Mouse (Mus musculus): ENCODE measurements around the gene Wdr27. TPM values are rescaled to one million over a fixed set of nuclear protein-coding genes. Genes with fewer than 3 reads are reported as not detected.

Wdr27 gene
- polyA plus RNA-seq, 1 experiment from 2014 or later, result 11.7 TPM

DNA sequence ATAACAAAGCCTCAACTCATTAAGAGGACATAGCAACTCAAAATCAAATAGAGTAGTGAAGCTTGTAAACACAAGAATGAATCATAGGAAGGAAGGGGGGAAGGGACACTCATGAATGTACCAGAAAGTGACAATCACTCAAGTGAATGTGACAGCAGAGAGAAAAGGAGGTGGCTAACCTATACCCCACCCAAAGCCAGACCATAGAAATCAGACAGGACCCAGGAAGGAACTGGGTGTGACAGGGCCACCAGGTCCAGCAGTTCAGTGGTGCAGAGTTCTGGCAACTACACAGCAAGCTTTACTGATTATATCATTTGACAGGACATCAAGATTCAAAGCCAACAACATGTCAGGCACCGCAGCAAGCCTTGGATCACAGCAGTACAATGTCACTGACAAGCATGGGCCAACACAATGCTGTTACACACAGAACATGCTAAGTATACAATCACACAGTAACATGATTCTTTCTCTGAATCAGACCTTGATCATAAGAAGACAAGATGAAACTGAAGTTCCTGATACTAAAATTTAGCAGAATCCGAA, 68.2 kb downstream of the Wdr27 start:
- H3K4me3 ChIP-seq (ENCODE audit: low read length), result no peak overlapping the region
- 82% methylated on average over 2 of the region's 2 CpGs for WGBS
- H3K9me3 ChIP-seq (ENCODE audit: control insufficient read depth, low read length), result no peaks in the 10 kb centered on the region
- no peaks in the 10 kb centered on the region for H3K27me3 ChIP-seq (replicated peaks; ENCODE audit: control insufficient read depth, insufficient read depth, low read length)
- ATAC-seq, result no peak
- H3K4me2 ChIP-seq (ENCODE audit: low read length), result no peak overlapping the region
- H3K36me3 ChIP-seq (ENCODE audit: control insufficient read depth, insufficient read depth, low read length), result no peaks in the 10 kb centered on the region
- H3K4me1 ChIP-seq (ENCODE audit: control insufficient read depth, insufficient read depth, low read depth, low read length), result no peaks in the 10 kb centered on the region
- no peak overlapping the region for H3K9ac ChIP-seq (ENCODE audit: low read depth, low read length)
- no peak overlapping the region for H3K27ac ChIP-seq (ENCODE audit: low read depth, low read length)

DNA sequence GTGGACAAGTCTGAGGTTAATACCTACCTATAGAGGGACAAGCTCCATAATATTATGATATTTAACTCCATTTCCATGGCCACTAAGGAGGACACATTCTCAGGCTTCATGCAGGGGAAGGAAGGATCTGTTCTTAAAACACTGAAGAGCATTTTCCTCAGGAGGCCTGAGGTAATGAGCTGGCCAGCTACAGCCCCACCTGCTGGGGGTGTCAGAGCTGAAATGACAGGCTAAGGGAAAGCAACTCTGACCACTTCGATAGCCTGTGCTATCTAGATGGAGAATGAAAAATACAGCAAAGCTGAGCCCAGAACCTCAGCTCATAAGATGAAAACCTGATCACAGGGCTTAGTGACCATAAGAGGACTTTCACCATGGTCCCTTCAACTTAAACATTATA, 82.7 kb downstream of the Wdr27 start:
- Histone ChIP-seq H3K27me3 (replicated peaks; ENCODE audit: control insufficient read depth, insufficient read depth, low read length) (no peaks in the 10 kb centered on the region), H3K9ac (ENCODE audit: low read depth, low read length) (no peak overlapping the region), H3K4me2 (ENCODE audit: low read length) (no peak overlapping the region), H3K4me1 (ENCODE audit: control insufficient read depth, insufficient read depth, low read depth, low read length) (no peaks in the 10 kb centered on the region), H3K36me3 (ENCODE audit: control insufficient read depth, insufficient read depth, low read length) (no peaks in the 10 kb centered on the region), H3K4me3 (ENCODE audit: low read length) (no peak overlapping the region), H3K9me3 (ENCODE audit: control insufficient read depth, low read length) (no peaks in the 10 kb centered on the region), H3K27ac (ENCODE audit: low read depth, low read length) (no peak overlapping the region)
- no peak for ATAC-seq
- 79% methylated on average over 1 of the region's 1 CpGs for WGBS

DNA sequence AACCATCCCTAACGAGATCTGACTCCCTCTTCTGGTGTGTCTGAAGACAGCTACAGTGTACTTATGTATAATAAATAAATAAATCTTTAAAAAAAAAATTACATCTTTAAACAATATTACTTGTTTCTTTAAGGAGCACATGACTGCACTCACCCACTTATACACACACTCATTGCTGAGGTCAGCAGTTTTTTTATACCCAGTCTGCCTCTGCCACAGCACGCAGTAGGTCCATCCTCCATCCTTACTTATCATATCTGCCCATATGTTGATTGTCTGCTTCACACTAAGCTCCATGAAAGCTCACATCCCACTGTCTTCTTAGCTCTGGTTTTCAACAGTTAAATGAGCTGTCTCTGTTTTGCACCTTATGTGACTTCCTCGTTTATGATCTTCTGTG, 95.2 kb downstream of the Wdr27 start:
- H3K36me3 ChIP-seq (ENCODE audit: control insufficient read depth, insufficient read depth, low read length), result no peaks in the 10 kb centered on the region
- H3K4me3 ChIP-seq (ENCODE audit: low read length), result no peak overlapping the region
- H3K27me3 ChIP-seq (replicated peaks; ENCODE audit: control insufficient read depth, insufficient read depth, low read length), result no peaks in the 10 kb centered on the region
- H3K4me1 ChIP-seq (ENCODE audit: control insufficient read depth, insufficient read depth, low read depth, low read length), result no peaks in the 10 kb centered on the region
- WGBS, result 93% methylated on average over 2 of the region's 3 CpGs
- H3K9ac ChIP-seq (ENCODE audit: low read depth, low read length), result no peak overlapping the region
- no peak overlapping the region for H3K4me2 ChIP-seq (ENCODE audit: low read length)
- ATAC-seq, result no peak
- no peak overlapping the region for H3K27ac ChIP-seq (ENCODE audit: low read depth, low read length)
- H3K9me3 ChIP-seq (ENCODE audit: control insufficient read depth, low read length), result no peaks in the 10 kb centered on the region

DNA sequence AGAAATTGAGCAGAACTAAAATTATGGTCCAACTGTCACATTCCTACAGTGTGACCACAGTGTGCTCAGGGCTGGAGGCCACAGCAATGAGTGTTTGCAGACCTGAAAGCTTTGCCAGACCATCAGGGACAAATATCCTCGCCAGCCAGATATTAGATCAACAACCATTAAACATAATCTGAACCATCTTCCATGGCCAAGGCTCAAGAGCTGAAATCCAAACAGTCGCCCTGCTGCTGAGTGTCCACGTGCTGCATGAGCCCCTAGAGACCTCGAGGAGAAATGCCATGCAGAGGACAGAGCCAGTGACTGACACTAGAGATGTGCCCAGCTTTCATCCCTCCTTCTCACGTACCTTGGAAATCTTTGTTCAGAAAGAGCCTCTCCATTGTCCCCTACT, 96.1 kb downstream of the Wdr27 start:
- no peaks in the 10 kb centered on the region for H3K9me3 ChIP-seq (ENCODE audit: control insufficient read depth, low read length)
- no peak overlapping the region for H3K4me2 ChIP-seq (ENCODE audit: low read length)
- no peaks in the 10 kb centered on the region for H3K27me3 ChIP-seq (replicated peaks; ENCODE audit: control insufficient read depth, insufficient read depth, low read length)
- H3K36me3 ChIP-seq (ENCODE audit: control insufficient read depth, insufficient read depth, low read length), result no peaks in the 10 kb centered on the region
- no peak overlapping the region for H3K9ac ChIP-seq (ENCODE audit: low read depth, low read length)
- ATAC-seq, result no peak
- H3K4me3 ChIP-seq (ENCODE audit: low read length), result no peak overlapping the region
- H3K4me1 ChIP-seq (ENCODE audit: control insufficient read depth, insufficient read depth, low read depth, low read length), result no peaks in the 10 kb centered on the region
- WGBS, result 73% methylated on average over 5 of the region's 5 CpGs
- no peak overlapping the region for H3K27ac ChIP-seq (ENCODE audit: low read depth, low read length)

DNA sequence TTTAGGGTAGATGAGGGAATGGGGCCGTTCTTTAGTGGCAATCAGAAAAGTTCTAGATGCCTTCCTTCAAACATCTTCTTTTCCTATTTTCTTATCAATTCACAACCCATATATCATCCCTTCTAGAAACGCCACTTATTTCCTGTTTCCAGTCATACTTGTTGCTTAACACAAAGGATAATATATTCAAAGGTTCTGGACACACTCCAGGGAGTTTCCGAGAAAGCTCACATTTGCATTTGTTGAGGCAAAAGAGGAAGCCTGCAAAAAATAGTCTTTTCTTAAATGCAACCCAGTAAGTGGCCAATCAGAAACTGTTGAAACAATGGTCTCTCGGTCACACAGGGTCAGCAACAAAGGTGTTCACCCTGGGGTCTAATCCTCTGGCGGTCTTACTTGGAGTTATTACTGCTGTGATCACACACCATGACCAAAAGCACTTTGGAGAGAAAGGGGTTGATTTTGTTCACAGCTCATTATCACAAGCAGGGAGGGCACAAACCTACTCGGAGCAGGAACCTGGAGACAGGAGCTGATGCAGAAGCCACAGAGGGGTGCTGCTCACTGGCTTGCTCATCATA, 116.2 kb downstream of the Wdr27 start:
- no peaks in the 10 kb centered on the region for H3K4me1 ChIP-seq (ENCODE audit: control insufficient read depth, insufficient read depth, low read depth, low read length)
- no peak overlapping the region for H3K9ac ChIP-seq (ENCODE audit: low read depth, low read length)
- no peak overlapping the region for H3K4me2 ChIP-seq (ENCODE audit: low read length)
- 29% methylated on average over 6 of the region's 6 CpGs for WGBS
- H3K4me3 ChIP-seq (ENCODE audit: low read length), result no peak overlapping the region
- H3K36me3 ChIP-seq (ENCODE audit: control insufficient read depth, insufficient read depth, low read length), result no peaks in the 10 kb centered on the region
- no peaks in the 10 kb centered on the region for H3K27me3 ChIP-seq (replicated peaks; ENCODE audit: control insufficient read depth, insufficient read depth, low read length)
- no peak for ATAC-seq
- H3K27ac ChIP-seq (ENCODE audit: low read depth, low read length), result no peak overlapping the region
- H3K9me3 ChIP-seq (ENCODE audit: control insufficient read depth, low read length), result no peaks in the 10 kb centered on the region

DNA sequence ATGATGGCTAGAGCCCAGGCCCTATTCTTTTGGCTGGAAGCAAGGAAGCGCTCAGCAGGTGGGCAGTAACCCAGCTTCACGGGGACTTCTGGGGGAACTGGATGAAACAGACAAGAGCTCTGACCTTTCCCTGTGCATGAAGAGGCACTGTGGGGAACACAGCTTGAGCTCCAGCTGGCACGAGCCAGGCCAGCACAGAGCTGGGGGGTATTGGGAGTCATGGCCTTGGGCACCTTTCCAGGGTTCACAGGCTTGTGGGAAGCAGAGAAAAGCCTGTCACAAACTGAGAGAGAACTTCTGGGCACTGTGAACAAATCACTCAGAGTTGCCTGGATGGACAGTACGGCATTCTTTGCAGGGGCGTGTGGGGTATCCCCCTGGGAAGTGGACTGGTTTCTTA, 118.0 kb downstream of the Wdr27 start:
- Histone ChIP-seq H3K4me2 (ENCODE audit: low read length) (no peak overlapping the region), H3K4me3 (ENCODE audit: low read length) (no peak overlapping the region), H3K9me3 (ENCODE audit: control insufficient read depth, low read length) (no peaks in the 10 kb centered on the region), H3K27me3 (replicated peaks; ENCODE audit: control insufficient read depth, insufficient read depth, low read length) (no peaks in the 10 kb centered on the region), H3K4me1 (ENCODE audit: control insufficient read depth, insufficient read depth, low read depth, low read length) (no peaks in the 10 kb centered on the region), H3K9ac (ENCODE audit: low read depth, low read length) (no peak overlapping the region), H3K27ac (ENCODE audit: low read depth, low read length) (no peak overlapping the region), H3K36me3 (ENCODE audit: control insufficient read depth, insufficient read depth, low read length) (no peaks in the 10 kb centered on the region)
- WGBS, result 50% methylated on average over 5 of the region's 5 CpGs
- peak; percentile 73 for ATAC-seq

DNA sequence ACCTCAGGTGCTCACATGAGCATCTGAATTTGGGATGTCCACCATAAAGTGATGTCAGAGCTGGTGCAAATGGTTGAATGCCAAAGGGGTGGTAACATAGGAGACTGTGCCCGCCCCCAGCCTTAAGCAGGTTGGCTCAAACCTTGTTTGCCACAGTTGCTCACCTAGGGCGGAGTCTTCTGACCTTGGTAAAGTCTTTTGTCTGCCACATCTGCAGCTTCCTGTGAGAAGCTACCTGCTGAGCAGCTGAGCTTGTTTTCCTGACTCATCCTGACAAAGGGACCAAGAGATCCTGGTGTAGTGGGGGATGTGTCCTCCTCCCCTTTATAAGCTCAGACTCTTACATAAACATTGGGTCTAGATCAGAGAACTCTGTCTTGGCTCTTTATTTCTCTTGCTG, 125.0 kb downstream of the Wdr27 start:
- Histone ChIP-seq H3K36me3 (ENCODE audit: control insufficient read depth, insufficient read depth, low read length) (no peaks in the 10 kb centered on the region), H3K4me2 (ENCODE audit: low read length) (no peak overlapping the region), H3K4me1 (ENCODE audit: control insufficient read depth, insufficient read depth, low read depth, low read length) (no peaks in the 10 kb centered on the region), H3K4me3 (ENCODE audit: low read length) (no peak overlapping the region), H3K27ac (ENCODE audit: low read depth, low read length) (no peak overlapping the region), H3K9ac (ENCODE audit: low read depth, low read length) (no peak overlapping the region), H3K27me3 (replicated peaks; ENCODE audit: control insufficient read depth, insufficient read depth, low read length) (no peaks in the 10 kb centered on the region), H3K9me3 (ENCODE audit: control insufficient read depth, low read length) (no peaks in the 10 kb centered on the region)
- ATAC-seq, result no peak
- WGBS, result 50% methylated on average over 2 of the region's 2 CpGs

DNA sequence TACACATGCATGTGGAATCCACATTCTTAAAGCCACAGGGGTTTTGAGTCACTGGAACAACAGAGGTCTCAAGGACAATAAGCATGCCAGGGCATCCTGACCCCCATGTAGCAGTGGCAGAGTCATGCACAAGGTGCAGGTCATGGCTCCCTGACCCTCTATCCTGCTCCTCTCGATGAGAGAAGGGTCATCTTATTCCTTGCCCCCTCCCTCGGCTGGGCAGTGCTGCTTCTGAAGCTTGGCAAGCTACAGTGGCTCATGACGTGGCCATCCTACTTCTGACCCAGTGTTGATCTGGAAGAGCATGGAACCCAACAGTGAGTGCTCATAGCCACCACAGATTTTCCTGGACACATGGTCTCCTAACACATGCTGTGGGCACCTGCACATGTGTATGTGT, 126.9 kb downstream of the Wdr27 start:
- 62% methylated on average over 3 of the region's 3 CpGs for WGBS
- H3K9me3 ChIP-seq (ENCODE audit: control insufficient read depth, low read length), result no peaks in the 10 kb centered on the region
- no peaks in the 10 kb centered on the region for H3K27me3 ChIP-seq (replicated peaks; ENCODE audit: control insufficient read depth, insufficient read depth, low read length)
- H3K4me3 ChIP-seq (ENCODE audit: low read length), result no peak overlapping the region
- no peaks in the 10 kb centered on the region for H3K4me1 ChIP-seq (ENCODE audit: control insufficient read depth, insufficient read depth, low read depth, low read length)
- no peak overlapping the region for H3K27ac ChIP-seq (ENCODE audit: low read depth, low read length)
- H3K9ac ChIP-seq (ENCODE audit: low read depth, low read length), result no peak overlapping the region
- ATAC-seq, result no peak
- H3K4me2 ChIP-seq (ENCODE audit: low read length), result no peak overlapping the region
- no peaks in the 10 kb centered on the region for H3K36me3 ChIP-seq (ENCODE audit: control insufficient read depth, insufficient read depth, low read length)

DNA sequence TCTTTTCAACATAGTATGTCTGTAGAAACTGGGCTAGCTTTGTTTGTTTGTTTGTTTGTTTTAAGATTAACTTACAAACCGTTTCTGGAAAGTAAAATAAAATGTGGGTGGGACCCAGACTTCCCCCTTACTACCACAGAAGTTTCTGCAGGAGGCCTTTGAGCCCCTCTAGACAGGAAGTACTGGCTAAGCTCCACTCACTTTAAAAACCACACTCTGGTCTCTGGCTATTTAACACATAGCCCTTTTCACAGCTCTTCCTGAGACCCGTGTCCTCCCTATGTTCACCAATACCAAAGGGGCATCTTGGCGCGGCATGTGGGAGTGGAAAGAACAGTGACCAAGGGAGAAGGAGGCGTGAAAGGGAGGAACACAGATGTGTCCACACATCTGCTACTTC, 127.7 kb downstream of the Wdr27 start:
- H3K9ac ChIP-seq (ENCODE audit: low read depth, low read length), result no peak overlapping the region
- no peaks in the 10 kb centered on the region for H3K9me3 ChIP-seq (ENCODE audit: control insufficient read depth, low read length)
- H3K27ac ChIP-seq (ENCODE audit: low read depth, low read length), result no peak overlapping the region

DNA sequence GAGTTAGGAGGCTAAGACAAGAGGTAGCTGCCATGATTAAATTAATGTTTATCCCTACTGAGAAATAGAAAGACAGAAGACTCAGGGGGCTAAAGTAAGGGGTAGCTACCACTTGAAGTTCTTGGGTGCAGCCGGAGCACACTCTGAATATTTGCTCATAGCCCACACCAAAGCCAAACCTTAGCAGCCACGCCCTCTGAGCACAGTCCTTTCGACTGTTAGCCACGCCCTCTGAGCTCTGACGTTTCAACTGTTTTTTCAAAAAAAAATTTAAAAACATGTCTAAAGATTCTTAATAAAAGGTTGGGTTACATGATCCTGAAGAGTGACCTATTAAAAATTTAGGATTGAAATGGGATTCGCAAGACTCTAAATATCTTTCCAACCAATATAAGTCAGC, 130.3 kb downstream of the Wdr27 start:
- no peak overlapping the region for H3K9ac ChIP-seq (ENCODE audit: low read depth, low read length)
- H3K27ac ChIP-seq (ENCODE audit: low read depth, low read length), result no peak overlapping the region
- ATAC-seq, result no peak
- 86% methylated on average over 6 of the region's 6 CpGs for WGBS
- H3K4me1 ChIP-seq (ENCODE audit: control insufficient read depth, insufficient read depth, low read depth, low read length), result no peaks in the 10 kb centered on the region
- H3K36me3 ChIP-seq (ENCODE audit: control insufficient read depth, insufficient read depth, low read length), result no peaks in the 10 kb centered on the region
- H3K27me3 ChIP-seq (replicated peaks; ENCODE audit: control insufficient read depth, insufficient read depth, low read length), result no peaks in the 10 kb centered on the region
- no peak overlapping the region for H3K4me2 ChIP-seq (ENCODE audit: low read length)
- H3K9me3 ChIP-seq (ENCODE audit: control insufficient read depth, low read length), result no peaks in the 10 kb centered on the region
- H3K4me3 ChIP-seq (ENCODE audit: low read length), result no peak overlapping the region

More for the DNA sequence above, 127.7 kb downstream of the Wdr27 start:
- Histone ChIP-seq H3K27me3 (replicated peaks; ENCODE audit: control insufficient read depth, insufficient read depth, low read length) (no peaks in the 10 kb centered on the region), H3K4me2 (ENCODE audit: low read length) (no peak overlapping the region), H3K4me3 (ENCODE audit: low read length) (no peak overlapping the region), H3K4me1 (ENCODE audit: control insufficient read depth, insufficient read depth, low read depth, low read length) (no peaks in the 10 kb centered on the region), H3K36me3 (ENCODE audit: control insufficient read depth, insufficient read depth, low read length) (no peaks in the 10 kb centered on the region)
- WGBS, result 76% methylated on average over 5 of the region's 5 CpGs
- no peak for ATAC-seq

Data from hindbrain, embryonic 16.5 days (tissue).